Mouse (Mus musculus) neural tube, embryonic 10.5 days (tissue): ENCODE measurements around the gene Tecpr1.
A peak's percentile ranks its signal among the peaks of the same experiment; 100 is the strongest.

Experiments used
- DNase-seq: peaks from one replicate; pipeline ENCODE4 v3.0.0-alpha.2; 2017; ENCODE audit warnings: low spot score; ENCODE audit errors: extremely low spot score

The Tecpr1 gene

GRCm38 (mm10) chr5:144173648-144174047 lies 49.8 kb downstream of the Tecpr1 start:
- no peak for DNase-seq

- DNase-seq = no peak
Observed at GRCm38 (mm10) chr5:144169275-144169975, 54.0 kb downstream of the Tecpr1 start.

- no peak for DNase-seq
Observed at GRCm38 (mm10) chr5:144165756-144166155, 57.7 kb downstream of the Tecpr1 start.

- no peak for DNase-seq
Observed at GRCm38 (mm10) chr5:144162813-144163517, 60.5 kb downstream of the Tecpr1 start.

GRCm38 (mm10) chr5:144162080-144162812 lies 61.2 kb downstream of the Tecpr1 start:
- no peak for DNase-seq

GRCm38 (mm10) chr5:144159137-144159536 lies 64.3 kb downstream of the Tecpr1 start:
- no peak for DNase-seq

- DNase-seq = no peak
Observed at GRCm38 (mm10) chr5:144158604-144159003, 64.8 kb downstream of the Tecpr1 start.

GRCm38 (mm10) chr5:144154528-144154927 lies 68.9 kb downstream of the Tecpr1 start:
- peak; percentile 20 for DNase-seq

GRCm38 (mm10) chr5:144151270-144151669 lies 72.1 kb downstream of the Tecpr1 start:
- no peak for DNase-seq

- DNase-seq = no peak
Observed at GRCm38 (mm10) chr5:144149530-144149929, 73.9 kb downstream of the Tecpr1 start.

GRCm38 (mm10) chr5:144146898-144147297 lies 76.5 kb downstream of the Tecpr1 start:
- DNase-seq = no peak
